Mouse (Mus musculus) urinary bladder, postnatal 10 days (tissue): ENCODE data around the gene Kif26a.

Experiments used
- DNase-seq: peaks from one replicate; pipeline ENCODE4 v3.0.0; 2022; ENCODE audit warnings: low spot score

The Kif26a gene

DNA sequence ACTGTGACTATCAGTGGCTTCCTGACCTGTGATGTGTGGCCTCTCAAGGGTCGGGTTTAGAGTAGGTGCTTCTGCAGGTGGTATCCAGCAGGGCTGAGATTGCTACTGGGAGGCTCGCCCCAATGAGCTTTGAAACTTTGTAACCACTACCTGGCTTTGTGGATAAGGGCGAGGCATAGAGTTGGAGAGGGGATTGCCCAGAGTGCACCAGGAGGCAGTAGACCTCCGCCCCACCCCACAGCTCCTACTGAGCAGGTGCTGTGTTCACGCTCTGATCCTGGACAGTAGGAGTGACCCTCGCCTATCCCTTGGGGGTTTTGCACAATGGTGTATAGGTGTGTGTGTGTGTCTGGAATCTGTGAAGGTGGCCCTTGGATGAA lies 18.8 kb downstream of the Kif26a start:
- no peak for DNase-seq

DNA sequence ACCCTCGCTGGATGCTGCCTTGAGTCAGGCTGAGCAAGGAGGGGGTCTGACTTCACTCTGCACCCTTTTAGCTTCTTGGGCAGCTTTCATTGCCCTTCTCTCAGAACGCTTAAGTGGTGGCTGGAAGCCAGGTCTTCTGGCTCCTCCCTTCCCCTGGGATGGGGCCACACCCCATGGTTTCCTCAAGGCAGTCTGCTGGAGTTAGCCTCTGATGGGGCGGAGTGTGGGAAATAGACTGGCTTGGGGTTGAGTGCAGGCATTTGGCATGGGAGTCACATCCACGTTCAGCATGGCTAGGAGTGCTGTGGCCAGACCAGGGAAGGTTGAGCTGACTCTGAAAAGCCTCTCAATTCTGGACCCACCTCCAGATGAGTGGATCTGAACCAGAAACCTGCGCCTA lies 23.2 kb downstream of the Kif26a start:
- no peak for DNase-seq

DNA sequence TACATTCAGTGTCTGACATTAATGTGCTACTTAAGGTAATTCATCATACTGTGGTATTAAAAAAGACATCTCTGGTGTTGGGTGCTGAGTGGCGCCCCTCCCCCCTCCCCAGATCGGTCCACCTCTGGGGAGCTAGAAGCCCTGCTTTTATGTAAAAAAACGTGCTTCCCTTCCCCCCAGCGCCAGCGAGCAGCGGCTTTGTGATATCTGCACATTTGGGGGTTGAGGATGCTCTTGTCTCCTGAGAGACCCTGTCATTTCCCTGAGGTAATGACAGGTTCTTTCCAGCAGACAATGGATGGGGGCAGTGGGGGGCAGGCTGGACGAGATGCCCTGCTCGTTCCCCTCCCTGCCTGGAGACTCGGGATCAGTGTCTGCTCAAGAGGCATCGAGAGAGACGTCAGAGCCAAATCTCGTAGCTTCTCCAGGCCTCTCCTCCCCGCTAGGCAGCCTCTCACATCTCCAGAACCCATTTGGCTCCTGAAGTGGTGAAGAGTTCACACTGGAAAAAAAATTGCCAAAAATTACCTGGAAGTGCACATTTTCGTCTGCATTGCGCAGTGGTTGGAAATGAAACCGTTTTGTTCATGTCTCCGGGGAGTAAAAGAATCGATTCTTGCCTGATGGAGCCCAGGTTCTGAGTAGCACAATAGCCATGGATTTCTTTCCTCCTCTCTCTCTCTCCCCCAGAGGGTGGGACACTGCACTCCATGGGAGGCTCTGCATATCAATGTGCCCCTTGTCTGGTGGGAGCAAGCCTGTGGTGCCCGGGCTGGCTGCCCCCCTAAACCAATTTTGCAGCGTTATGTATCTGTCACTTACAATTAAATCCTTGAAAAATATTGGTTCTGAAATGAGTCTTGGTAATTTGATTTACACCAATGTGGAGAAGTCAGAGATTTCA lies 24.9 kb downstream of the Kif26a start:
- DNase-seq = no peak

DNA sequence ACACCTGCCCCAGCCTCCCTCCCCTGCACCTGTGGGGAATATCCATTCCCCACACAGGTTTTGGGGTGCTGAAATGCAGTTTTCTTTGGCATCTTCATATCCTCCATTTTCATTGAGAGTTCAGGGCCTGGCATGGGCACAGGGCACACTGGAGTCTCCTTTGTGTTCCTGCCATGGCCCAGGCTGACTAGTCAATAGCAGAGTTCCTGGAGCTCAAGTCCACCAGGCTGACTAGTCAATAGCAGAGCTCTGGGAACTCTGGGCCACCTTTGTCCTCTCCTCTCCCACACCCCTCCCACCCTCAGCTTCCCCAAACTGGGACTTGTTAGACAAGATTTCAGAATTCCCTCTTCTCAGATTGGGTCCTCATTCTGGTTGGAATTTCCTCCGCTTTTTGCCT lies 25.6 kb downstream of the Kif26a start:
- DNase-seq = no peak

DNA sequence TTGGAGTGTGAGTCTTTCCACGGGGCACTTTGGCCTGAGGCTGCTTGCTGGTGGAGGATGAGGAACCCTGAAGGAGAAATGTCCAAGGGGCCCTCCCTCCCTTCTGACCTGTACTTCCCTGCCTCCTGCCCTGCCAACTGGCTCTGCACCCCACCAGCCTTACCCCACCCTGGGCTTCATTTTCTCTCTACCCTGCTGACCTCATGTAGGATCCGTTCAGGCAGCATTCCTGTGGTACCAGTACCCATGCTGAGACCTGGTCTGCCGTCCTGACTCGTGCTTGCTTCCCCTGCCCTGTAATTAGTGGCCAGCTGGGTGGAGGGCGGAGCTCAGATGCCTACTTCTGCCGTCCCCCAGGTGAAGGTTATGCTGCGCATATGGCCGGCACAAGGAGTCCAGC lies 26.2 kb downstream of the Kif26a start:
- no peak for DNase-seq

DNA sequence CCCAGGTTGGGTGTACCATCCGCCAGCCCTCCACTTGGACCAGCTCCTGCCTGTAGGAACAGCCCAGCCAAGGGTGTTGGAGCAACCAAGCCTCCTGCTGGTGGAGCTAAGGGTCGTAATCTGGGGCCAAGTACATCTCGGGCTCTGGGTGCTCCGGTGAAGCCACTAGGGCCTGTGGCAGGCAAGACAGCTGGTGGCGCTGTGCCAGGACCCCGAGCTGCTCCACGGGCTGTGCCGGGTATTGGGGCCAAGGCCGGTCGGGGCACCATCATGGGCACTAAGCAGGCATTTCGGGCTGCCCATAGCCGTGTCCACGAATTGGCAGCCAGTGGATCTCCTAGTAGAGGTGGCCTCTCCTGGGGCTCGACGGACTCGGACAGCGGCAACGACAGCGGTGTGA lies 31.7 kb downstream of the Kif26a start:
- DNase-seq = no peak

DNA sequence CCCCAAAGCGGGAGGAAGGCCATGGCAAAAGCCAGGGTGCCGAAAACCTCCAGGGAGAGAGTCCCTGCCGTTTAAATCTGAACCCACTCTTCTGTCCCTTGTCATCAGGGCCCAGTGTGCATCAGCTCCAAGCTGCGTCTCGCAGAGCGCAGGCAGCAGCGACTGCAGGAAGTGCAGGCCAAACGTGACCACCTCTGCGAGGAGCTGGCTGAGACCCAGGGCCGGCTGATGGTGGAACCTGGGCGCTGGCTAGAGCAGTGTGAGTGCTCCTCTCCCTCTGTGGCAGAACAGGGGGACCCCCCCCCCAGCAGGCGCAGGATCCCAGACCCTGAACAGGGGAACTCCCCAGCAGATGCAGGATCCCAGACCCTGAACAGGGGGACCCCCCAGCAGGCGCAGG lies 33.7 kb downstream of the Kif26a start:
- no peak for DNase-seq

DNA sequence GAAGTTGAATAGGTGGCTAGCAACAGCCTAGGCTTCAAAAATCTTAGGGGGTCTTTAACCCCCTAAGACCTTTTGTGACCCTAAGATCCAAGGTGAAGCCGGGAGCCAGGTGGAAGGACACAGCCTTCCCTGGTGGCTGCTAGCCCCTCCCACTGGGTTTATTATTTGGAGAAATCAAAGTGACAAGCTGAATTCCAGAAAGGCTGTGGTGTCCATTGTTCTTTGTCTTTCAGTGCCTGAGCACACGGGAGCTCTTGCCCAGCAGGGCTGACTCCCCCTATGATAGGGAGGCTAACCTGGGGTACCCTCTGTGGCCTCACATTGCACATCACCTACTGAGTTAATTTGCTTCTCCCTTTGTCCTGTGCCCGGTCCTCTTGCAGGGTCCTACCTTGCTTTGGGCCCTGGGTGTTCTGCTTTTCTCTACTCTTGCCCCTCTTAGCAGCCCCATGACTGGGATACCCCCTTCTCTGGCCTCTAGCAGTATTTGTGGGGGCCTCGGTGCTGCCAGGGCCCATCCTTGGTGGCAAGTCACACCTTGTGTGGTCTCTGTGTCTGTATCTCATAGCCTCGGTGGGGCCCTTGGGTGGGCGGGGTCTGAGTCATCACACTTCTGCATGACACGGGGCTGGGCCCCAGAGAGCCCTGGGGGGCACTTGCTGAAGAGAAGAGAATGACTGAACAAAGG lies 36.1 kb downstream of the Kif26a start:
- DNase-seq = no peak

DNA sequence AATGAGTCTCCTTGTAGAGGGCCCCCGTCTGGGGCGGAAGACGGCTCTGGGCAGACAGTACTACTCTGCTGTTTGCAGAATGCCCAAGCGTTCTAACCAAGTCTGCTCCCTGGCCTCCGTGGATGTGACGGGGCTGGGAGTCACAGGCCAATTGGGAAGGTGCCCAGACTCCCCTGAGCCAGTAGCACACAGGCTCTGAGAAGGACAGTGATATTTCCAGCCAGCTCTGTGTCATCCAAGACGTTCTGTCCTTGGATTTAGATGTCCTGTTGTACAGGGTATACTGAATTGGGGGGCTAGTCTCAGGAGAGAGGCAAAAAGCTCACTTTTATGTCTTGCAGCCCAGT lies 36.6 kb downstream of the Kif26a start:
- no peak for DNase-seq

DNA sequence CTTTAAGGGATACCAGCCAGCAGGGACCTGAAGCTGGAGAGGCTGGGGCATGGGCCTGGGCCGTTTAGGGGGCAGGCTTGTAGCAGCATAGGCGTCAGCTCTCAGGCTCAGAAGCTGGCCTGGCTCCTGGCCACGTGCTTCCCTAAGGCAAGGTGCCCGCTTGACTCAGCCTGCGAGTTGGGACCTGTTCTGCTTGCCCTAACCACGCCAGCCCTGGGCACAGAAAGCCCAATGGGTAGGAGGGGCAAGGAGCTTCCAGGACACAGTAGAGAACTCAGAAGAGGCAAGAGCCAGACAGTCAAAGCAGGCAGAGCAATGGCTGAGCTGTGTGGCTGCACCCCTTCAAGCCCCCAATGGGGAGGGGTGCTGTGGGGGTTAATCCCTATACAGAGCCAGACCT lies 37.7 kb downstream of the Kif26a start:
- no peak for DNase-seq

DNA sequence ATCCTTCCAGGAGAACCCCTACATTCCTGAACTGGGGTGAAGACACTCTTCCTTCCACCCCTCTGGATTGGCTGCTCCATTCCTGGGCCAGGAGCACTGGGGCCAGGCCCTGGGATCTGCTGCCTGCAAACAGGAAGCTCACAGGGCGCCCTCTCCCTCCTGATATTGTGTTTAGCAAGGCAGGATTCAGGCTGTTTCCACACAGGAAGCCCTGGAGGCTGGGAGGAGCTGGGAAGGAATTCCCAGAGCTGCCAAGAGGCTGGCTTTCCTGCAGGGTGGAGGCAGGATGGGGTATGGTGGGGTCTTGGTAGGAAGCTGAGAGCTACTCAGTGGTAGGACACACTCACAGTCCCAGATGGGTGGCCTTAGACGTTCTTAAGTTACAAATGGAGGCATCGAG lies 38.4 kb downstream of the Kif26a start:
- DNase-seq = no peak

DNA sequence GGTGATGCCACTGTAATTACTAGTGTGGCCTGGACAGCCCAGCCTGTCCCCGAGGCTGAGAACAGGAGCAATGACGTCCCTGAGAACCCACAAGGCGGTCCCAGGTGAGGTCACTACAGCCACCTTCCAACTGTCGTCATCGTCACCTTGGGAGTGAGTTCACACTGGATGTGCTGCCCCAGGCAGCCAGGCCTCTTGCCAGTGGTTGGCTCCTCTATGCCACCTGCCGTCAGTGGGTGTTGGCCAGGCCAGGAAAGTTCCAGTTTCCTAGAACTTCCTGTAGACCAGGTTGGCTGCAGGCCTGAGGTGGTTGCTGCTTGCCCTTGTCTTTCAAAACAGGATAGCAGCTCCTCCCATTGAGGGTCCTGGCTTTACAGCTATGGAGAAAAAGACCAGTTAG lies 40.9 kb downstream of the Kif26a start:
- no peak for DNase-seq

DNA sequence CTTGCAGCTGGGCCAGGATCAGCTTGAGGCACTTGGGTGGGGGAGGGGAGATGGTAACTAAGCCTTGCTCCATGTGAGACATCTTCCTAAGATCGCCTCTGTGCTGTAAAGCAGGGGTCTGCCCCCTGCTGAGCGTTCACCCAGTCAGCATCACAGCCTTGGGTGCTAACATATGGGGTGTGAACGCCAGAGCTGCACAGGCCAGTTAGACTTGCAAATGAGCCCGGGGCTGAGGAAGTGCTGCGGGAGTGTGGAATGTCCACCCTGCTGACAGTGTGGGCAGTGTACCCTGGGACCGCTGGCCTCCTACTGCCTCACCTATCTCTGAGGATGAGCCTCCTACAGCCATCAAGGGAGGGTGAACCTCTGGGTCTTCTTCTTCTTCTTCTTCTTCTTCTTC lies 45.7 kb downstream of the Kif26a start:
- no peak for DNase-seq

DNA sequence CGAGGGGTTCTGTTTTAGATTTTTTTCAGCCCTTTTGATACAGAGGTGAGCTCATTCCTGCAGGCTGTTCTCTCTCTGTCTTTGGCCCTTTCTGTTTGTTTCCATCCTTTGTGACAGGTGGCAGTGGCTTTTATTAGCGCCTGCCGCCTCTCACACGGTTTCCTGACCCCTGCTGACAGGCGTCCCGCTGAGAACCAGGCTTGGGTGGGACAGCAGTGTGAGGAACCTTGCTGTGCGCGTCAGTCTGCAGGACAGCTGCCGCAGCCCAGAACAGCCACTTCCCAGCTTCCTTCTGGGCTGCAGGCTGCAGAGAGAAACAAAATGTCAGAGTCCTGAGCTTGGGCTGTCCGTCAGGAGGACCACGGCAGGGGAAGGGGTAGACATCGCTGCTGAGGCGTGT lies 49.0 kb downstream of the Kif26a start:
- no peak for DNase-seq

DNA sequence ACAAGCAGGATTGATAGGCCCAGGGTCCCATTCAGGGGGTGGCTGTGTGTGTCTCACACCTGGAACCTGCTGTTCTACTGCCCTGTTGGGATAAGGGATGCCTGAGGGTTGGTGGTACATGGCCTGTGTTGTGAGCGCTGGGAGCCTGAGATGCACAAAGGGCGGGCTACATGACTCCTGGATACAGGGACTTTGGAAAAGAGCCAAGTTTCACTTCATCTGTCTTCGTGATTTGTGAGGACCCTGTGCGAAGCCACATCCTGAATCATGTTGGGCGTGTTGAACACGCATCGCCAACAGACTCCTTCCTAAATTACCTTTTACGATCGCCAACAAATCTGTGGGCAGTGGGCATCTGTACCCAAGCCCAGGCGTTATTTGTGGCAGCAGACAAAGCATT lies 50.6 kb downstream of the Kif26a start:
- no peak for DNase-seq

DNA sequence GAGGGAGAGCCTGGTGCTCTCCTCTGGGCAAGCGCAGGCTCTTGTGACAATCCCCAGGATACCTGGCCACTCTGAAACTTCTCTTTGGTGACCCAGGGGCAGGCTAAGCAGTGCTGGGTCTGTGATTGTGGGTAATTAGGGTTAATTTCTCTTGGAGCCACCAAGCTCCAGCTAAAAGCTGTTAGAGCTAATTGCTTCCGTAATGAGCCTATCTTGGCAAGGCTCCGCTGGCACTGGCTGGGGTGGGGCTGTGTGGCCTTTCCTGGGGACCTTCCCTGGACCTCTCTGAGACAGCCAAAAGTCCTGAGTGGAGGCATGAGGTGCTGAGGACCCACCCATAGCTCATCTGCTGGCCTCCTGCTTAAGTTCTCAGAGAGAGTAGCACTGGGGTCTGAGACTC lies 53.4 kb downstream of the Kif26a start:
- DNase-seq = no peak

DNA sequence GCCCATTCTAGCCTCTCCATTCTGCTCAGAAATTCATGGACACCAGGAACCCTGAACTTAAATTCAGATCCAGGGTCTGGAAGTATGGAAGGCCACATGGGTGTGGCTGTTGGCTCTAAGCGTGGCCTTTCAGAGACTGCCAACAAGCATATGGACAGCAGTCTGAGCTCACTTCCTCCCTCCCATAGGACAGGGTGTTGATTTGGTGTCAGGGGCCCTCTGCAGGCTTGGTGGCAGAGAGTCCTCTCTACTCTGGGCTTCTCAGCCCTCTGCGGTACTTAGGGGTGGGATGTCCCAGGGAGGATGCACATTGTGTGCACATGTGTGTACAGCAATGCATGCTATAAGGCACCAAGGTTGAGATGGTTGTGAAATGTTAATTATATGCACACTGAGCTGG lies 54.0 kb downstream of the Kif26a start:
- DNase-seq = no peak

DNA sequence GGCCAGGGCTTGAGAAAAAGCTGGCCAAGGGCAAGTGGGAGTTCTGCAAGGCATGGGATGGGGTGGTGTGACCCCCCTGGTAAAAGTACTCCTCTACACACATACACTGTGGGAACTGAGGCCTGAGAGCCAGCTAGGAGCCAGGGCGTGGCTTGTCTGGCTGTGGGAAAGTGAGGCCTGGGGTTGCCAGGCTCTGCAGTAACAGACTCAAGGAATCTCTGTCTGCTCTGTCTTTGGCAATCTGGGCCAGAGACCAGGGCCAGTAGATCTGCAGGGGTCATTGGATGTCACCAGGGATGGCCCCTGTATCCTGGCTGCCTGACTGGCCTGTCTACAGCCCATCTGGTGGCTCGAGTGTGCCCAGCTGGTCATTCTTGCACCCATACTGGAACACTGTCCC lies 61.2 kb downstream of the Kif26a start:
- DNase-seq = no peak

DNA sequence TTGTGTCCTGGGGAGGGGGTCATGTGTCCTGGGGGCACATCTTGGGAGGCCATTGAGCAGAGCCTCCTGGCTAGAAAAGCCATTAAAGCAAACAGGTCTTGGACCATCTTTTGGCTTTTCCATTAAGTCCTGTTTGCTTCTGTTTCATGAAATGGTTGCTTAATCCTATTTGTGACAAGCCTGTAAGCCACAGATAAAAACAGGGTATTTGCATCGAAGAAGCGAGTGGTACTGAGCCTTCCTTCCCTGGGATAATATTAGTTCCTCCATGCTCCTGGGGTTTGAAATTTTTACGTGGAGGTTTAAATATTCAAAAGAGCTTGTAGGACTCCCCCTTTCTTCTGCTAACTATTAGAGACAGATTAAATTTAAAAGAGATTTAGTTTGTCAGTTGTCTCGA lies 61.7 kb downstream of the Kif26a start:
- DNase-seq = no peak

DNA sequence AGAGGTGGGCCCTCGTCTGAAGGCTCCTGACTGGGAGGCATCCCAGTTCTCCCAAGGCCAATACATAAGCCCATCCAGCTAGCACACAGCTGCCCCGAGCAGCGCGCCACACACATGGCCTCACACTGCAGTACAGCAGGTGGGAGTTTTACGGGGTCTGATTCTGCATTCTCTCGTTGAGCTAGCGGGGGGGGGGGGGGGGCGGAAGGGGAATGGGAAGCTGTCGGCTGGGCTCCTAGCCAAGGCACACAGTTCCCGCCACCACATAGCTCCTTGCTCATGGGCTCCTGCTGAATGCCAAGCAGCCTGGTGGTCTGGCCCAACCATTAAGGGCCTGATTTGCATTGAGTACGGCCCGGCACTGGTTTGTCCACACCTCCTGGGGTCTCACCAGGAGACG lies 64.6 kb downstream of the Kif26a start:
- DNase-seq = no peak

DNA sequence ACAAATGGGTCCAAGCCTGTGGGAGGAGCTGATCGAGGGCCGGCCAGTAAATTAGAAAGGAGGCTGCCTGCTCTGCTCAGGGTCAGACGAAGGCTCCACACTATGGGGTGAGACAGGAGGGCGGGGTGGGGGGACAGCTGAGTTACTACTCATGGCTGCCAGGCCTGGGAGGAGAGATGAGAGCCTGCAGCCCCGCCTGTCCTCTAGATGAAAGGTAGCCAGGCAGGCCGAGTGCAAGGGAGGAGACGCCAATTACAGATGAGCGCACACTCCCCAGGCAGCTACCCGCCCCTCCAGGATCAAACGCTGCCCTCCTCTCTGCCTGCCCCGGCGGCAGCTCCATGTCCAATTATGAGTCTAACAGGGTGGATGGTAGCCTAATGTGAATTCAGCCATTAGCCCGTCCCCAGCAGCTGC lies 68.4 kb downstream of the Kif26a start:
- no peak for DNase-seq

DNA sequence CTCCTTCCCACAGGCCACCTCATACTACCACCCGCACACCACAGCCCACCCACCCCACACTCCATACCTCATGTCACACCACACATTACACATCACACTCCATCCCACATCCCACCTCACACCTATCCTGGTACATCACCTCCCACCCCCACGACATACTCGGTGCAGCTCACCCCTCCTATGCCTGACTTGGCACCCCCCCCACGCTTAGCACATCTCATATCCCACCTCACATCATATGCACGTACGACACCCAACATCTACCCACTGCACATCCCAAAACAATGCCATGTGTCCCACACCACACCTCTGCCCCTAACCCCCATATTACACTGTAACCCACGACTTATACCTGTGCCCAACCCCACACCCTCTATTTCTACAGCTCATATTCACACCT lies 69.5 kb downstream of the Kif26a start:
- no peak for DNase-seq

DNA sequence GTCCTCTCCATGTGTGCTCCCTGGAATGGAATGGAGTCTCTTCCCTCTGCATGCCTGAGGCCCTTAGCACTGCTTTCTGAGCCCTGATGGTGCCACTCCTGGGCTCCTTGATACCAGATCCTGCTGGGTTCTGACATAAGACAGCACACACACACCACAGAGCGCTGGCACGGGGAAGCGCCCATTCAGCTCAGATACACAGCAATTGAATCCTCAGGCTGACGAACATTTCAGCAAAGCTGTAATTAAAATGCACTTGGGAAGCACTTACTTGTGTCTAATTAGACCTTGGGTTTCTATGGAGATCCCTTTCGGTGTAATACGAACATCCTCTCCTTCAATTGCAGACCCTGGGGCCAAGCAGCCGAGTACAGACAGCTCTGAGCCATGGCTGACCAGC lies 71.0 kb downstream of the Kif26a start:
- no peak for DNase-seq

DNA sequence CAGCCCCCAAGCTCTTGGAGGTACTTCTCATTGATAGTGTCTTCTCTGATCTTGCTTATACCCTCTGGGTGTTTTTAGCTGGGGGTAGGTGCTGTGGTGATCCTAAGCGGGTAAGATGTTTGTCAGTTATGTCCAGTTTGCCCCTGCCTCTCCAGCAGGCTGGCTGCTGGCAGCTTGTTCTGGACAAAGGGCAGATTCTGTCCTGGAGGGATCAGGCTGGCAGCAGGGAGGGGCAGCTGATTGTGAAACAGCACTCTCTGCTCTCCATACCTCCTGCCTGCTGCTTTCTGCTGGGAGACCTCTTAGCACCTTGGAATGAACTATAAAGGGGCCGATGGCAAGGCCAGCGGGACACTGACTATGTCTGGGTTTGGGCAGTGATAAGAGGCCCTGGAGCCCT lies 71.7 kb downstream of the Kif26a start:
- no peak for DNase-seq
